Mouse (Mus musculus): ENCODE measurements around the gene Cnn2. TPM values are rescaled to one million over a fixed set of nuclear protein-coding genes. Genes with fewer than 3 reads are reported as not detected.
A peak's percentile ranks its signal among the peaks of the same experiment; 100 is the strongest.
"Not testable (repeated sequence)": the region's sequence is repeated elsewhere in the genome, so short reads cannot be mapped to it uniquely, and the experiment has no call there.

Cnn2 gene
- polyA plus RNA-seq, 1 experiment: 55.5 TPM

DNA sequence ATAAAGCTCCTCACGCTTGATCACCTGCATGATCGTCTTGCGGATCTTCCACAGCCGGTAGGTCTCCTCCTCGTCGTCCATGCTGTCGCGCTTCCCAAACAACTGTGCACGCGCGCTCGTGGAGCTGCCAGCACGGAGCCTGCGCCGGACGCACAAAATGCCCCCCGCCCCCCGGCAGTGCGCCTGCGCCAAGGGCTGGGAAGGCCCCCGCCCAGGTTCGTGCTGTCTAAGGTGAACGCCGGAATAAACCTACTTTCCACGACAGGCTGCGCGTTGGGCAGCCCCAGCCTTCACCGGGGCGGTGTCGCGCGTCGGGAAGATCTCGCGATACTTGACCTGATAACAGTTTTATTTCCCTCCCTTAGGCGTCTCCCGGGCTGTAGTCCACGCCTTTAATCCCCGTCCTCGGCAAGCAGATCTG is 51.2 kb downstream of the Cnn2 start, which contains the start of gene Polr2e:
Polr2e (minus strand) TSS at position 237 of the 421 bp plus-strand sequence.
- Histone ChIP-seq H3K27ac (ENCODE audit: insufficient read depth, low read depth, low read length) (no peak within 1 kb of the TSS), H3K27me3 (replicated peaks; ENCODE audit: control insufficient read depth, insufficient read depth, low read length) (no peaks in the 10 kb centered on the region), H3K36me3 (ENCODE audit: control insufficient read depth, insufficient read depth, low read length) (no peaks in the 10 kb centered on the region; the same call in 1 of the 2 replicates), H3K4me3 (ENCODE audit: insufficient read depth, low read depth, low read length) (peak within 1 kb of the TSS; percentile 73), H3K4me1 (ENCODE audit: control insufficient read depth, insufficient read depth, low read length) (peaks cover 6% of the 10 kb centered on the region; the same call in 1 of the 2 replicates)
- DNase-seq: peak; percentile 99
- TF ChIP-seq CTCF (conservative IDR thresholded peaks at IDR 0.05; ENCODE audit: insufficient read depth, insufficient read length, low read depth, low read length): no peak
- TF ChIP-seq POLR2A (IDR thresholded peaks at IDR 0.05; ENCODE audit: low read depth, low read length): peak; percentile 57
- WGBS: under 1% methylated on average over 40 of the region's 40 CpGs

DNA sequence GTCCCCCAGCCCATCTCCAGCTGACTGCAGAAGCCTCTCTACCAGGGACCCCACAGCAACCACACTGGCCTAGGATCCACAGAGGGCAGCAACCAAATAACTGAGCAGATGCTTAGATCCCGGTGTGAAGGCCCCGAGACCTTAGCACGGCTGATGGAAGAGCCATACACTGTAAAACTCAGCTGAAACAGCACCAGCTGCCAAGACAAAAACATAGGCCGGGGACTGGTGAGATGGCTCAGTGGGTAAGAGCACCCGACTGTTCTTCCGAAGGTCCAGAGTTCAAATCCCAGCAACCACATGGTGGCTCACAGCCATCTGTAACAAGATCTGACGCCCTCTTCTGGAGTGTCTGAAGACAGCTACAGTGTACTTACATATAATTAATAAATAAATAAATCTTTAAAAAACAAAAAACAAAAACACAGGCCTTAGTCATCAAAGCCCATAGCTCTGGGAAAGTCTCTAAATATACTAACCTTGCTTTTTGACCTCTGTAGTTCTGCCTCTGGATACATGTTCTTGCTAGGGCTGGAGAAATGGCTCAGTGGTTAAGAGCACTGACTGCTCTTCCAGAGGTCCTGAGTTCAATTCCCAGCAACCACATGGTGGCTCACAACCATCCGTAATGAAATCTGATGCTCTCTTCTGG is 53.2 kb downstream of the Cnn2 start:
- H3K36me3 ChIP-seq (ENCODE audit: control insufficient read depth, insufficient read depth, low read length); H3K27ac ChIP-seq (ENCODE audit: insufficient read depth, low read depth, low read length); H3K4me3 ChIP-seq (ENCODE audit: insufficient read depth, low read depth, low read length); DNase-seq; H3K4me1 ChIP-seq (ENCODE audit: control insufficient read depth, insufficient read depth, low read length); H3K27me3 ChIP-seq (replicated peaks; ENCODE audit: control insufficient read depth, insufficient read depth, low read length): not testable (repeated sequence)
- WGBS: 75% methylated on average over 8 of the region's 8 CpGs

DNA sequence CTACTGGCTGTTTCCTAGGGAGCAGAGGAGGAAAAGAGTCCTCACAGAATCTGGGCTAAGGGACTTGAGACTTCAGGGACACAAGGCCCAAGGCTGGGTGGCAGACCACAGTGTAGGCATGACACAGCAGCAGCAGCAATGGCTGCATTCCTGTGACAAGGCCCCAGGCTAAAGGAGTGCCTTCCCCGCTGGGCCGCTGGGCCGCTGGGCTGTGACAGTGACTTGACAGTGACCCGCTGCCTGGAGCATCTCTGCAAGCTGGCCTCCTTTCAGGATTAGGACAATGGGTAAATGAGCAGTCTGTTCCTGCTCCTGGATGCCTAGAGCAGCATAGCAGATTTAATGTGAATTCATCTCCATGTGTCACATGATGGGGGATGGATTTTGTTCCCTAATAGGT is 55.7 kb downstream of the Cnn2 start:
- no peak overlapping the region for H3K27ac ChIP-seq (ENCODE audit: insufficient read depth, low read depth, low read length)
- H3K27me3 ChIP-seq (replicated peaks; ENCODE audit: control insufficient read depth, insufficient read depth, low read length): no peaks in the 10 kb centered on the region
- no peak overlapping the region for H3K4me3 ChIP-seq (ENCODE audit: insufficient read depth, low read depth, low read length)
- TF ChIP-seq CTCF (conservative IDR thresholded peaks at IDR 0.05; ENCODE audit: insufficient read depth, insufficient read length, low read depth, low read length): no peak
- no peak for TF ChIP-seq POLR2A (IDR thresholded peaks at IDR 0.05; ENCODE audit: low read depth, low read length)
- no peak for DNase-seq
- H3K36me3 ChIP-seq (ENCODE audit: control insufficient read depth, insufficient read depth, low read length): no peaks in the 10 kb centered on the region
- peaks cover 5% of the 10 kb centered on the region for H3K4me1 ChIP-seq (ENCODE audit: control insufficient read depth, insufficient read depth, low read length)
- 64% methylated on average over 4 of the region's 4 CpGs for WGBS

DNA sequence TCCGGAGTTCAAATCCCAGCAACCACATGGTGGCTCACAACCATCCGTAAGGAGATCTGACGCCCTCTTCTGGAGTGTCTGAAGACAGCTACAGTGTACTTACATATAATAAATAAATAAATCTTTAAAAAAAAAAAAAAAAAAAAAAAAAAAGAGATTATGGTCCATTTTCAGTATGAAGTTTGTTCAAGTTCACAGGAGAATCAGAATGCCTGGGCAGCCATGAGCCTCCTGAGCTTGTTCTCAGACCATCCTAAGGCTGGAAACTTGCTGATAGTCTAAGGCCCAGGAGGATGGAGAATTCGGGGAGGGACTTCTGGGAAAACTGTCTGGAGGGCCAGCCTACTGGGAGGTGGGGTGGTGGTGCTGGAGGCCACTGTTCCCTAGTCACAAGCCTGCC is 57.0 kb downstream of the Cnn2 start:
- H3K4me3 ChIP-seq (ENCODE audit: insufficient read depth, low read depth, low read length); H3K27ac ChIP-seq (ENCODE audit: insufficient read depth, low read depth, low read length); H3K36me3 ChIP-seq (ENCODE audit: control insufficient read depth, insufficient read depth, low read length); H3K27me3 ChIP-seq (replicated peaks; ENCODE audit: control insufficient read depth, insufficient read depth, low read length); H3K4me1 ChIP-seq (ENCODE audit: control insufficient read depth, insufficient read depth, low read length); DNase-seq: not testable (repeated sequence)
- 93% methylated on average over 4 of the region's 4 CpGs for WGBS

Other genes starting within 250 kb of the Cnn2 start
- 66.3 and 77.9 TPM in 2 replicates for gene Polrmt, start 242.0 kb upstream of the Cnn2 start, polyA plus RNA-seq (2012; rRNA removed)
- not detected in 2 replicates for gene Fgf22, start 233.5 kb upstream of the Cnn2 start, polyA plus RNA-seq (2012; rRNA removed)
- gene Rnf126, start 221.6 kb upstream of the Cnn2 start, polyA plus RNA-seq (2012; rRNA removed): 90.2 and 122 TPM in 2 replicates
- gene Fstl3, start 211.3 kb upstream of the Cnn2 start, polyA plus RNA-seq (2012; rRNA removed): 17.0 and 24.1 TPM in 2 replicates
- 0.03 and 0.08 TPM in 2 replicates for gene Prss57, start 197.6 kb upstream of the Cnn2 start, polyA plus RNA-seq (2012; rRNA removed)
- 110 and 121 TPM in 2 replicates for gene Palm, start 195.0 kb upstream of the Cnn2 start, polyA plus RNA-seq (2012; rRNA removed)
- gene Misp, start 167.6 kb upstream of the Cnn2 start, polyA plus RNA-seq (2012; rRNA removed): 17.9 and 19.9 TPM in 2 replicates
- 184 and 198 TPM in 2 replicates for gene Ptbp1, start 134.2 kb upstream of the Cnn2 start, polyA plus RNA-seq (2012; rRNA removed)
- gene Prtn3, start 114.1 kb upstream of the Cnn2 start, polyA plus RNA-seq (2012; rRNA removed): 0.67 and 0.99 TPM in 2 replicates
- gene Plppr3, start 114.0 kb upstream of the Cnn2 start, polyA plus RNA-seq (2012; rRNA removed): 2.7 and 3.2 TPM in 2 replicates
- 0.10 TPM in 1 of 2 replicates, not detected in the other for gene Elane, start 102.3 kb upstream of the Cnn2 start, polyA plus RNA-seq (2012; rRNA removed)
- gene Cfd, start 97.7 kb upstream of the Cnn2 start, polyA plus RNA-seq (2012; rRNA removed): 1,335 and 2,389 TPM in 2 replicates
- gene Med16, start 79.7 kb upstream of the Cnn2 start, polyA plus RNA-seq (2012; rRNA removed): 57.1 and 75.4 TPM in 2 replicates
- not detected in 2 replicates for gene Gm26602, start 77.7 kb upstream of the Cnn2 start, polyA plus RNA-seq (2012; rRNA removed)
- 5.6 and 9.2 TPM in 2 replicates for gene Kiss1r, start 71.6 kb upstream of the Cnn2 start, polyA plus RNA-seq (2012; rRNA removed)
- gene R3hdm4, start 67.4 kb upstream of the Cnn2 start, polyA plus RNA-seq (2012; rRNA removed): 146 and 154 TPM in 2 replicates
- 6.7 and 8.1 TPM in 2 replicates for gene Arid3a, start 61.5 kb upstream of the Cnn2 start, polyA plus RNA-seq (2012; rRNA removed)
- gene Wdr18, start 28.4 kb upstream of the Cnn2 start, polyA plus RNA-seq (2012; rRNA removed): 60.4 and 67.5 TPM in 2 replicates
- gene Grin3b, start 17.9 kb upstream of the Cnn2 start, polyA plus RNA-seq (2012; rRNA removed): 1.6 and 2.0 TPM in 2 replicates
- 262 and 316 TPM in 2 replicates for gene Tmem259, start 4.3 kb upstream of the Cnn2 start, polyA plus RNA-seq (2012; rRNA removed)
- gene Abca7, start 7.9 kb downstream of the Cnn2 start, polyA plus RNA-seq (2012; rRNA removed): 10.6 and 11.8 TPM in 2 replicates
- 9.6 and 25.5 TPM in 2 replicates for gene Arhgap45, start 28.1 kb downstream of the Cnn2 start, polyA plus RNA-seq (2012; rRNA removed)
- 230 and 235 TPM in 2 replicates for gene Polr2e, start 51.2 kb downstream of the Cnn2 start, polyA plus RNA-seq (2012; rRNA removed)
- 1,431 and 1,557 TPM in 2 replicates for gene Gpx4, start 58.6 kb downstream of the Cnn2 start, polyA plus RNA-seq (2012; rRNA removed)
- gene Sbno2, start 117.0 kb downstream of the Cnn2 start, polyA plus RNA-seq (2012; rRNA removed): 27.7 and 30.8 TPM in 2 replicates
- 114 and 117 TPM in 2 replicates for gene Stk11, start 127.2 kb downstream of the Cnn2 start, polyA plus RNA-seq (2012; rRNA removed)
- gene Atp5d, start 150.0 kb downstream of the Cnn2 start, polyA plus RNA-seq (2012; rRNA removed): 1,948 and 2,036 TPM in 2 replicates
- gene Cbarp, start 152.3 kb downstream of the Cnn2 start, polyA plus RNA-seq (2012; rRNA removed): 8.1 and 8.7 TPM in 2 replicates
- gene Midn, start 159.7 kb downstream of the Cnn2 start, polyA plus RNA-seq (2012; rRNA removed): 65.6 and 67.0 TPM in 2 replicates
- gene Cirbp, start 177.4 kb downstream of the Cnn2 start, polyA plus RNA-seq (2012; rRNA removed): 86.7 and 87.8 TPM in 2 replicates
- gene 1600002K03Rik, start 184.4 kb downstream of the Cnn2 start, polyA plus RNA-seq (2012; rRNA removed): 7.9 and 11.2 TPM in 2 replicates
- gene Efna2, start 190.9 kb downstream of the Cnn2 start, polyA plus RNA-seq (2012; rRNA removed): 1.5 TPM in 2 replicates
- 25.6 and 30.4 TPM in 2 replicates for gene Mum1, start 237.8 kb downstream of the Cnn2 start, polyA plus RNA-seq (2012; rRNA removed)

Data from kidney, adult 2 months (tissue).